Mouse (Mus musculus) stomach, embryonic 16.5 days (tissue): ENCODE measurements around the gene Tmem186. TPM values are rescaled to one million over a fixed set of nuclear protein-coding genes. Genes with fewer than 3 reads are reported as not detected.

ENCODE experiments used
- ATAC-seq: fragments of 200-750 bp; cut with Nextera tagmentation; 2 replicates; pipeline ENCODE4 v1.8.0; 2017; ENCODE audit warnings: moderate number of reproducible peaks, moderate TSS enrichment; ENCODE audit not compliant: insufficient read depth, low FRiP score
- H3K27ac ChIP-seq: fragments of 300-500 bp; sonication (generic); 2 replicates; pipeline ENCODE4 v1.5.1; 2014; ENCODE audit warnings: low read length
- H3K27me3 ChIP-seq: fragments of 300-500 bp; sonication (generic); 2 replicates; pipeline ENCODE4 v1.6.1; 2014; ENCODE audit warnings: low read length, control low read depth, mixed read lengths; ENCODE audit not compliant: control insufficient read depth, insufficient read depth
- H3K36me3 ChIP-seq: fragments of 300-500 bp; sonication (generic); 2 replicates; pipeline ENCODE4 v1.6.1; 2014; ENCODE audit warnings: low read length; ENCODE audit not compliant: control insufficient read depth, insufficient read depth
- H3K4me1 ChIP-seq: fragments of 300-500 bp; sonication (generic); 2 replicates; pipeline ENCODE4 v1.6.1; 2014; ENCODE audit warnings: low read length, control low read depth, mixed read lengths; ENCODE audit not compliant: control insufficient read depth, insufficient read depth
- H3K4me2 ChIP-seq: fragments of 300-500 bp; sonication (generic); 2 replicates; pipeline ENCODE4 v1.6.1; 2014; ENCODE audit warnings: low read depth, low read length, mixed read lengths
- H3K4me3 ChIP-seq: fragments of 300-500 bp; sonication (generic); replicated peaks from 2 replicates; pipeline ENCODE4 v1.5.1; 2014; ENCODE audit warnings: mild to moderate bottlenecking, low read length
- H3K9ac ChIP-seq: fragments of 300-500 bp; sonication (generic); 2 replicates; pipeline ENCODE4 v1.6.1; 2014; ENCODE audit warnings: low read length
- H3K9me3 ChIP-seq: fragments of 300-500 bp; sonication (generic); replicated peaks from 2 replicates; pipeline ENCODE4 v1.6.1; 2016; ENCODE audit warnings: low read length, control low read depth; ENCODE audit not compliant: control insufficient read depth
- WGBS: fragments of 180-500 bp; shearing (Covaris S2); extraction: QIAGEN DNeasy Blood & Tissue Kit; methylation state at CpG from one replicate; pipeline ENCODE4 v1.1.7; 2014; 5-methylcytosine and 5-hydroxymethylcytosine counted together
- polyA plus RNA-seq: library from polyadenylated mRNA; unstranded; fragments of >200 nt; fragmentation: Nextera tagmentation; extraction: Ambion mirVana; gene quantifications from 2 replicates; pipeline ENCODE4 v1.2.1, GENCODE M21; 2015

Gene Tmem186
- polyA plus RNA-seq, 1 experiment from 2014 or later, result 19.7 TPM

DNA sequence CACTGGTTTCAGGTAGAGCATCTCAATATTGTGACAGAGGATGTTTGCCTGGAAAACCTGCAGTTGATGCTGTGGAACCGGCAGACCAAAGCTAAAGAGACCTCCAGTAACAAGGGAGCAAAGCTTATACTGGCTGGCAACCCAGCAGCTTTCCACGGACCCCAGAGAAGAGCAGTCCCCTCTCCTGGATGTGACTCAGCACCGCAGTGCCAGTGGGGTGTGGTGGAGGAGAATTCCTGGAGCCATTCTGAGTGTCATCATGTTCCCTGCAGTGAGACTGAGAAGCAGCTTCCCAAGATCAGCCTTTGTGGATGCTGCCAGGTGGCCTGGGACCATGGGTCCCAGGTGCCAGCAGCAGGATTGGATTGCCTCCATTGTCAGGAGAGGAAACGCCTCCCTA is 24.5 kb downstream of the Tmem186 start:
- 78% methylated on average over 4 of the region's 4 CpGs for WGBS
- Histone ChIP-seq H3K4me3 (no peak overlapping the region), H3K9ac (no peak overlapping the region), H3K27ac (no peak overlapping the region), H3K4me1 (no peaks in the 10 kb centered on the region), H3K27me3 (no peaks in the 10 kb centered on the region), H3K36me3 (no peaks in the 10 kb centered on the region), H3K9me3 (no peaks in the 10 kb centered on the region), H3K4me2 (no peak overlapping the region)
- ATAC-seq, result no peak

DNA sequence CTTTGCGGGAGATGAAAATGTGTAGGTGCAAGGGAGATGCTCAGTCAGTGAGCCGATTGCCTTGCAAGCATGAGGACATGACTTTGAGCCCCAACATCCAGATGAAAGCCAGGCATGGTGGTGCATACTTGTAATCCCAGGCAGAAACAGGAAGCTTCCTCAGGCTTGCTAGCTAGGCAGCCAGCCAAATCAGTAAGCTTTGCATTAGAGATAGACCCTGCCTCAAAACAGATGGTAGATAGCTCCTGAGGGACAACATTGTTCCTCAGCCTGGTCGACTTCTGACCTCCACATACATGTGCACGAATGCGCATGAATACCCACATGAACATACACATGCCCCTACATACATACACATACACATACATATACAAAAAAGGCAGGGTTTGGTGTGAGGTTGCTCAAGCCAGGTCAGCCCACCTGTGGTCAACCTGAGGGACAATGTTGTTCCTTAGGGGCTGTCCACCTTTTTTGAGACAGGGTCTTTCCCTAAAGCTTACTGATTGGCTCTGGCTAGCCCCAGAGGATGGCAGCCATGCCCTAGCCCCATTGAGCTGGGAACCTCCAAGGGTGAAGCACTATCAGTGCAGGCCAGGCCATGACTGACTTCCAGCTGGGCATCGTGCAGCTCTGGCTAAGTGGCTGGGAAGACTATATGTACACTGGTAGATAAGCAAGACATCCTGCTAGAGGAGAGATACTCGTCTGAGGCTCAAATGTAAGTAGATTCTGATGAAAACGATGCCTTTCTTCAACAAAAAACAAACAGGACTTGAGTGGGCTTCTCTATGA is 25.1 kb downstream of the Tmem186 start:
- H3K27me3 ChIP-seq, result no peaks in the 10 kb centered on the region
- no peaks in the 10 kb centered on the region for H3K9me3 ChIP-seq
- 82% methylated on average over 8 of the region's 8 CpGs for WGBS
- H3K4me3 ChIP-seq, result no peak overlapping the region
- H3K9ac ChIP-seq, result no peak overlapping the region
- peak; percentile 56; the same call in 1 of the 2 replicates for ATAC-seq
- no peak overlapping the region for H3K4me2 ChIP-seq
- no peak overlapping the region for H3K27ac ChIP-seq
- H3K4me1 ChIP-seq, result no peaks in the 10 kb centered on the region
- H3K36me3 ChIP-seq, result no peaks in the 10 kb centered on the region

DNA sequence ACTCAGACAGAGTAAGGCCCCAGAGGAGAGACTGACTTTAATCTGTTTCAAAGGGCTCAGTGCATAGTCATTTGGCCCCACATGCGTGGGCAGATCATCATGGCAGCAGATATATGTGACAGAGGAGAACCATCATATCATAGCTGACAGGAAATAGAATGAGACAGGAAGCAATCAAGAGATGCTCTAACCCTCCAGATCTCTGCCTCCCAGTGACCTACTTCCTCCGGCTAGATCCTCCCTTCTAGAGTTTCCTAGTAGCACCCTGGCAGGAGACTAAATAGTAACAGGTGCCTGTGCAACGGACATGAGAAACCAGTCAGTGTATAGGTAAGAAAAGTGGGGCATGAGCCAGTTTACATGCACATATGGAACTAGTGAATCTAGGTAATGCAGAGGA is 27.1 kb downstream of the Tmem186 start:
- 68% methylated on average over 3 of the region's 3 CpGs for WGBS
- no peaks in the 10 kb centered on the region for H3K36me3 ChIP-seq
- H3K9me3 ChIP-seq, result no peaks in the 10 kb centered on the region
- no peak overlapping the region for H3K4me2 ChIP-seq
- H3K4me1 ChIP-seq, result no peaks in the 10 kb centered on the region
- ATAC-seq, result no peak
- H3K9ac ChIP-seq, result no peak overlapping the region
- no peak overlapping the region for H3K27ac ChIP-seq
- no peaks in the 10 kb centered on the region for H3K27me3 ChIP-seq
- H3K4me3 ChIP-seq, result no peak overlapping the region

DNA sequence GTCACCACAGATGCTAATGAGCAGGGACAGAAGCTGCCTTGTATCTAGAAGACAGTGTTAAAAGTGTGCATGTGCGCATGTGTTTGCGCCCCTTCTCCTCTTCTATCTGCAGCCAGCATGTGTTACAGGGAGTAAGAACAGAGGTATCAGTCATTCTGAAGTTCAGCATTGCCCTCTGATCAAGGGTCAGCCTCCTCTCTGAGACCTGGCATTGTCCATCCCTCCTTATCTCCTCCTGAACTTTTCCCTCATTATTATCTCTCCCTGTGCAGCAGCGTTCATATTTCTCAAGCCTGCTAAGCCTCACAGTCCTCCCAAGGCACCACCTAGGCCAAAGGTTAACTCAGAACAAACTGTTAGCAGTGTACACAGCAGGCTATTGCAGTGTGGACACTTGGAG is 33.7 kb downstream of the Tmem186 start:
- Histone ChIP-seq H3K36me3 (no peaks in the 10 kb centered on the region), H3K27ac (no peak overlapping the region), H3K27me3 (no peaks in the 10 kb centered on the region), H3K4me2 (no peak overlapping the region), H3K9me3 (no peaks in the 10 kb centered on the region), H3K4me3 (no peak overlapping the region), H3K9ac (no peak overlapping the region), H3K4me1 (no peaks in the 10 kb centered on the region)
- peak; percentile 79 for ATAC-seq
- 63% methylated on average over 3 of the region's 3 CpGs for WGBS

DNA sequence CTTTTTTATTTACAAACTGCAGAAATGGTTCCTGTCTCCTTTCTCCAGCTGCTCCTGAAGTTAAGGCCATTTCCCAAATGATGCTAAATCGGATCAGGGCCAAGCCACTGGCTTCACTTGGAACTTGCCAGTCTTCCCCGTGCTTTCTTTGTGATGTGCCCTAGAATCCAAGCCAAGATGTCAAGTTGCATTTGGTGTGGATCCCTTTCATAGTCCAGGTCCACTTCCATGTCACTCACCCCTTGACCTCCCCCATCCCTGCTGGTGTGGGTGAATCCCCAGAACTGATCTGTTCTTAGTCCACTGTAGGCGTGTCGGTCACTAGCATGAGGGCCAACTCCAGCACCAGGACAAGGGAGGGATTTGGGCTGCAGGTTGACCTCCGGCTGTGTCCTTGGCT is 40.0 kb downstream of the Tmem186 start:
- H3K4me2 ChIP-seq, result no peak overlapping the region
- 86% methylated on average over 5 of the region's 5 CpGs for WGBS
- no peak overlapping the region for H3K9ac ChIP-seq
- no peaks in the 10 kb centered on the region for H3K4me1 ChIP-seq
- H3K27me3 ChIP-seq, result no peaks in the 10 kb centered on the region
- H3K27ac ChIP-seq, result no peak overlapping the region
- no peaks in the 10 kb centered on the region for H3K9me3 ChIP-seq
- ATAC-seq, result no peak
- H3K36me3 ChIP-seq, result no peaks in the 10 kb centered on the region
- no peak overlapping the region for H3K4me3 ChIP-seq

DNA sequence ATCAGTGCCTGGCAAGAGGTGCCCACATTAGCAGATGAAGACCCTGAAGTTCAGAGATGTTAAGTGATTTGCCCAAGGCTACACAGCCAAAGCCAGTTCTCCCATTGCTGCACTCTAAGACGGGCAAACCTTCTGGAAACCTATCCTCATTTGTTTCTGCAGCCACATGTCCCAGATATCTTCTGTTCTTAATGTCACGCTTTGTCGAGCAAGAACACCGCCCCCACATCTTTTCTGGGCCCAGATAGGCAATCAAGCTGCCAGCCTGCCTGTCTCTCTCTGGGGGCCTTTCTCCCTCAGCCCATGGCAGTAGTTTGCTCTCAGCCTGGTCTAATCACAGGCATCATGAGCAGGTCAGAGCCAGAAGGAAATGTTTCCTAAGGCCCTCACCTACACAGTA is 41.2 kb downstream of the Tmem186 start:
- WGBS, result 88% methylated on average over 4 of the region's 4 CpGs
- ATAC-seq, result no peak
- Histone ChIP-seq H3K9me3 (no peaks in the 10 kb centered on the region), H3K4me2 (no peak overlapping the region), H3K27ac (no peak overlapping the region), H3K27me3 (no peaks in the 10 kb centered on the region), H3K36me3 (no peaks in the 10 kb centered on the region), H3K4me1 (no peaks in the 10 kb centered on the region), H3K9ac (no peak overlapping the region), H3K4me3 (no peak overlapping the region)

DNA sequence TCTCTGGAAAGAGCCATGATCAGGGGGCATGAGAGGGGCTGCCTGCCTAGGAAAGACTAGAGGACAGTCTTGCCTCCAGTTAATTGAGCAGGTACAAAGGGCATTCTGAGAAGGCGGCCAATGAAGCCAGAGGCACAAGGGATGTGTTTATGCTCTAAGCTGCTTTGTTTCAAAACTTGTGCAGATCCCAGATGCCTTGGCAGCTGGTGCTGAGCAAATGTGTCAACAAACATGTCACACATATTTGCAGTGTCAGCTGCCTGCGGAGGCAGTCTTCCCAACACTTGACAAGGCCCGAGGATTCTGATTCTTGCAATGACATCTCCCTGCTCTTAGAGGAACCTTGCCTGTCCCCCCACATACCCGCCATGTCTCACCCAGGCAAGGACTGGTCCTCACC is 42.1 kb downstream of the Tmem186 start:
- H3K27ac ChIP-seq, result no peak overlapping the region
- H3K9ac ChIP-seq, result no peak overlapping the region
- H3K4me3 ChIP-seq, result no peak overlapping the region
- H3K27me3 ChIP-seq, result no peaks in the 10 kb centered on the region
- no peaks in the 10 kb centered on the region for H3K9me3 ChIP-seq
- H3K36me3 ChIP-seq, result no peaks in the 10 kb centered on the region
- H3K4me2 ChIP-seq, result no peak overlapping the region
- ATAC-seq, result no peak
- WGBS, result 64% methylated on average over 4 of the region's 4 CpGs
- no peaks in the 10 kb centered on the region for H3K4me1 ChIP-seq

DNA sequence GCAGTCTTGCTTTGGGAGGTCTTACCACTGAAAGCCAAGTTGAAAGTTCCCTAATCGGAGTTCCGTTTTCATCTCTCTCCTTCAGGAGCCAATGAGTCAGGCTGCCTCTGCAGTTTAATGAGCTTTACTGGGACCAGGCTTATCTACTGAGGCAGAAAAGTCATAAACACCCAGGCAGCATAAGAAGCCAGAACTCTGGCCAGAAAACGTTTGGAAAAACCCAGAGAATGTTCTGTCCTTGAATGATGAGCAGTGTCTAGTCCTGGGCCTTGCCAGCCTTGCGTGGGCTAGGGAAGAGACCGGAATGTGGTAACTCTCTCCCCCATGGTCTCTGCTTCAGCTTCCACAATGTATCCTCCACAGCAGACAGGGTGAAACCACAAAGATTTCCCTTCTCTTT is 52.5 kb downstream of the Tmem186 start:
- Histone ChIP-seq H3K27ac (no peak overlapping the region), H3K9ac (no peak overlapping the region), H3K9me3 (no peaks in the 10 kb centered on the region), H3K4me2 (no peak overlapping the region), H3K36me3 (no peaks in the 10 kb centered on the region; the same call in 1 of the 2 replicates), H3K4me3 (no peak overlapping the region), H3K4me1 (no peaks in the 10 kb centered on the region), H3K27me3 (no peaks in the 10 kb centered on the region)
- 71% methylated on average over 5 of the region's 5 CpGs for WGBS
- no peak for ATAC-seq

DNA sequence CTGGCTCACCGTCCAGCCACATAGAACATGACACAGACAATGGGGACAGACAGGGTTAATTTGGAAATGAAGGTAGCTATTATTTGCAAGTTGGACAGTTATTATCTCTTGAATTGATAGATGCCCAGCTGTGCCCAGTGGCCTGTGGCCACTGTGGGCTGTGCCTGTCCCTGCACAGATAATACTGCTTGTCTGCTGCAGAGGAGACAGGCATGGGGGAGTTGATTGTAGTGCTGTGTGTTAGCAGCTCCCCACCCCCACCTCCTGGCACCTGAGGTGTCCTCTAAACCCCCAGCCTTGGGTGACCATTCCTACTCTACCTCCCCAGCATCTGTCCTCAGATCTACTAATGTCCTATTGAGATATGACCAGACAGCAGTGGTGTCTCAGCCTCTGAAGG is 53.3 kb downstream of the Tmem186 start:
- Histone ChIP-seq H3K4me3 (no peak overlapping the region), H3K36me3 (no peaks in the 10 kb centered on the region), H3K27ac (no peak overlapping the region), H3K27me3 (no peaks in the 10 kb centered on the region), H3K9ac (no peak overlapping the region), H3K9me3 (no peaks in the 10 kb centered on the region), H3K4me1 (no peaks in the 10 kb centered on the region), H3K4me2 (no peak overlapping the region)
- no peak for ATAC-seq
- 78% methylated on average over 1 of the region's 1 CpGs for WGBS
